Mouse (Mus musculus): Measurements from ENCODE around the gene Acot7.

Acot7 gene

DNA sequence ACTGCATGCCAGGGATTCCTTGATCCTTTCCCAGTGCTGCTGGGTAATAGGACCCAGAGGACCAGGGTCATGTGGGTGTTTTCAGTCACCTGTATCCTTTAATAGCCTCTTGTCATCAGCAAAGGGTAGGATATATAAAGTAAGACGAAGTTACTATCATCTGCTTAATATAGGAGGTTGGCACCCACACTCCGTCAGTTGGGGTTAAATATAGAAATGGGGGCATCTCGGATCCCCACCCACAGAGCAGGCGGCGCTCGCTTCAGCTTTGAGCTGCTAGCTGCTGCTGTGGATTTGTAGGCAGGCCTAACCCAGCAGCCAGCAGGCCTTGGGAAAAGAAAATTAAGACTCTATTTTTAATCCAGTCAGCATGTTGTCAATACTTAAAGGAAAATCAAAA lies 68.1 kb downstream of the Acot7 start:
- DNase-seq (ENCODE audit: low spot score) = no peak

DNA sequence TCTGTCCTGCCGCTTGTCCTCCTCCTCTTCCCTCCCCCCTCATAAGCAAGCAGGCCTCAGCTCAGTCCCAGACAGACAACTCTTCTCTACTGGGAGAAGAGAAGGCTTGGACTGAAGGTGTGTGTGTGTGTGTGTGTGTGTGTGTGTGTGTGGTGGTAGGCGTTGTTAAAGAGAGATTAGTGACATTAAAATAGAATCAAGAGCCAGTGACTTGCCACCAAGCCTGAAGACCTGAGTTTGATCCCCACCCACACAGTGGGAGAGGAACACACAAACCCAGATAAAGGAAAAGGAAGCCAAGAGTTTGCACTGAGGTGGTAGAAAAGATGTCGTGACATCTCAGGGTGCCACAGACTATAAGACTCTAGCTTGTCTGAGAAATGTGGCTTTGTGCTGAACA lies 69.3 kb downstream of the Acot7 start:
- no peak for DNase-seq (ENCODE audit: low spot score)

DNA sequence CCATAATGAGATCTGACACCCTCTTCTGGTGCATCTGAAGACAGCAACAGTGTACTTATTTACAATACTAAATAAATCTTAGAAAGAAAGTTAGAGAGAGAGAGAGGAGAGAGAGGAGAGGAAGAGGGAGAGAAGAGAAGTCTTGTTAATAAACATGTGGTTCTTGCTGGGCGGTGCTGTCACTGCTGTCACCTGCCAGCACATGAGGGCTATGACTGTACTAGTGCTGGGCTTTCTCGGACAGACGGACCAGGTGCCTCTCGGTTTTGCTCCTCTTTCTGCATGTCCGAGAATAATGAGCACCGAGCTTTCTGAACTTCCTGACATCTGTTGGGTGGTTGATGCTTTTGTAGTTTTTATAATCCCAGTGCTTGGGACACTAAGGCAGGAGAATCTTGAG lies 72.7 kb downstream of the Acot7 start:
- no peak for DNase-seq (ENCODE audit: low spot score)

DNA sequence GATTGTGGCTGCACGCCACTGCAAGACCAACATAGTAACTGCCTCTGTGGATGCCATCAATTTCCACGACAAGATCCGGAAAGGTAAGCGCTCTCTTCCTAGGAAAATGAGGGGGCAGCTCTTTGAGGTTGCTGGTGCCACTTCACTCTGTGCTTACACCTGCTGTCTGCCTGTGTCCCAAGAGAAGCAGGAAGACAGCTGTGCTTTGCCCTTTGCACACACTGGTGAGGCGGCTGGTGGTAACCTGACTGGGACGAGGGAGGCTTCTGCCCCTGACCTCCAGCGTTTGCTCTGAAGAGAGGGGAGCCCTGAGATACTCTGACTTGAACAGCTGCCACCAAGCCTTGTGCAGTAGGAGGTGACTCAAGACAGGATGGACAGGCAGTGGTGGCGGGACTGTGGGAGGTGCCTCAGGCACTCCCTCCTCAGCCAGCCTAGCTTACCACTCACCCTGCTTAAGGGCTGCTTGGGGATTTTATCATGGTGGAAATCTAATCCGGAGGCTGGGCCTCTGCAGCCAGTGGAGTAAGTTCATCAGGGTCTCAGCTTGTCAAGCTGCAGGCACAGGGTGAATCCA lies 75.3 kb downstream of the Acot7 start:
- no peak for DNase-seq (ENCODE audit: low spot score)

DNA sequence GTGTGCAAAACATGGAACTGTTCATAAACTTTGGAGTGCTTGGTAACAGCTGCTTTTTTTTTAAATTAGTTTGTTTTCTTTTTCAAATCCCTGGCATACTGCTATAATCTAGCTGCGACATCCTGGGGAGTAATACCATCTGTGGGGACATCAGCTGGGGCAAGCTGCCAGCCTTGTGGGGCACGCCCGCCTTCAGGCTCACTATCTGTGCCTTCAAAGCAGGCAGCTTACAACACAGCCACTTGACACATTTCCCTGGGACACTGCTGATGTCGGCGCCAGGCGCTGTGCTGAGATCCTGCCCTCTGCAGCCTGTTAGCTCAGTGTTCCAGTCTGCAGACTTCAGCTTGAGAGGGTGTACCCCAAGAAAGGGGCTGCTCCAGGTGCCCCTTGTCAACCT lies 79.1 kb downstream of the Acot7 start:
- no peak for DNase-seq (ENCODE audit: low spot score)

DNA sequence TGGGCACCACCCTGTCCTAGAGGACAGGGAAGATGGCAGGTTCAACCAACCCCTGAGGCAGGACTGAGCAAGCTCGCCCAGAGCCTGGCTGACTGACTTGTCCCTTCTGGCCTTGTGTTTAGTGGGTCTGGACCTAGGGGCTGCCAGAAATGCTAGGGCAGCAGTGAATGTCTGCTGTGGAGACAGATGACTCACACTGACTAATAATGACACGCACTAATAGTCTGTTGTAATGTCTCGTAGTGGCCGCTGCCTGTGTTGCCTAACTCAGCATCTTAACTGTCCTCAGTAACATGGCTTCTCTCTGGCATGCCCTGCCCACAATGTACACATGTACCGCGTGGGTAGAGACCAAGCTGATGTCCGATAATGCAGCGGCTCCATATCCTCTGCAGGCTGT lies 82.5 kb downstream of the Acot7 start:
- DNase-seq (ENCODE audit: low spot score) = no peak

DNA sequence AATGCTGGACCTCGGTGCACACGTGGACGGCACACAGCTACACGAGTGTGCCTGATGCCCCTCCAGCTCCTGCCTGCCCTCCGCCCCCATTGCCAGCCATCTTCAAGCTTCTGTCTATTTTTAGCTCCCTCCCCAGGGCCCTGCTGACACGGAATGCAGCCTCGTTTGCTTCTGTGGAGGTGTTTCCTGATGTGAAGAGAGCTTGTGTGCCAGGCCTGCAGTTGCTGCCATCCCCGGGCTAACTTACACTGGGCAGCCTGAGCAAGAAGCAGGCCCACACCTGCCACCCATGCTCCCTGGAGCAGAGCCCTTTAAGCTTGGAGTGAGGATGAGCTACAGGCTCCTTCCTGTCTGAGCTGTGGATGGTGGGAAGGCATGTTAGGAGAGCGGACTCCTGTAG lies 84.3 kb downstream of the Acot7 start:
- DNase-seq (ENCODE audit: low spot score) = no peak

DNA sequence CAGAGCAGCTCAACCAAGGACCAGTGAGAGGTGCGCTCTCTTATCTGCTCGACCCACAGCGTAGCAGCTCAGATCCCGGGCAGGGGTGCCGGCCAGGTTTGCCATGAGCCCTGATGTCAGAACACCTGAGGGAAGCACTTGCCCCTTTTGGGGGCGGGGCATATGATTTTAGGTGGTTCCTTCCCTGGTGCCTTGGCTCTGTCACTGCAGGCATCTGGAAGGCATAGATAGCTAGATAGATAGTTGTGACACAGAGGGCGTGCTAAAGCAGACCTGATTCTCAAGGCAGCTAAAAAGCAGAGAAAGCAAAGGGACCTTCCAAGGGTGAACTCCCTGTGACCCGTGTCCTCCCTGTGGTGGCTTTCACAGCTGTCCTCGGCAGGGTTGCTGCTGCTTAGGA lies 85.2 kb downstream of the Acot7 start:
- DNase-seq (ENCODE audit: low spot score) = no peak

DNA sequence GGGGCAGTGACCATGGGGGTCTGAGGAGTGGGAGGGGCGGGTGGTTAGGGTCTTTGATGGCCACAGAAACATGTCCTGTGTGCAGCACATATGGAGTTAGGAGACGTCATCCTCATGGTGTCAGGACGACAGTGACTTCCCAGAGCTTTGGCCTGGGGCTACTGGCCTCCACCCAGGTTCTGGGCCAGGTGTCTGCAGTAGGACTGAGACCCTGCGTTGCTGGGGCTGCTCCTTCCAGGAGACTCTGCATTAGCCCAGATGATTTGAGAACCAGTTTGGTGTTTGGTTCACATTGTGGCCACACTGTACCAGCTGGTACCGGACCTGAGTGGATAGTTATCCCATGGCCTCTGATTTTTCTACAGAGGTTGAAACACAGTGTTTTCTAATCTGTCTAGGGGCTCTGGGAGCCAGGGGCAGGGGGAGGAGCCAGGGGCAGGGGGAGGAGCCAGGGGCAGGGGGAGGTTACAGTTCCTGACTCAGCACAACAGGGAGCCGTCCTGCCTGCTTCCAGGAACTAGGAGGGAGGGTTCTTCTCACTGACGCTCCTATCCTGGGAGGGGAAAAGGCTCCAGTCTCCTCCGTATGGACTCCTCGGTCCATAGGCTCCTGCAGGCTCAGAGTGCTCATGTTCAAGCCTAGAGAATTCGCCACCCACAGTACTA lies 85.7 kb downstream of the Acot7 start:
- DNase-seq (ENCODE audit: low spot score) = peak; percentile 86

DNA sequence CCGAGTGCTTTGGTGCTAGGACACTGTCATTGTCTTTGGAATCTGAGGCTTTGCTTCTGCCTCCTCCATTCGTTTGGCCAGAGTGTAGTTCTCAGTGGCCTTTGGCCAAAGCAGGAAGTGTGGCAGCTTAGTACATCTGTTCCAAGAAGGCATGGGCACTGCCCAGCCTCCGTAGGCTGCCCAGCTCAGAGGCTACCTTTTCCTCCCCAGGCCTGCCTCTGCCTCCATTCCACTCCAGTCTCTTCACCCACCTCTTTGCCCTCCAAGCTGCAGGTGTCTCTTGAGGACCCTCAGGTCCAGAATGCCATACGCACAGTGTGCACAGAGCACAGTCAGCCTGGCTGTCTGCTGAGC lies 86.2 kb downstream of the Acot7 start:
- no peak for DNase-seq (ENCODE audit: low spot score)

DNA sequence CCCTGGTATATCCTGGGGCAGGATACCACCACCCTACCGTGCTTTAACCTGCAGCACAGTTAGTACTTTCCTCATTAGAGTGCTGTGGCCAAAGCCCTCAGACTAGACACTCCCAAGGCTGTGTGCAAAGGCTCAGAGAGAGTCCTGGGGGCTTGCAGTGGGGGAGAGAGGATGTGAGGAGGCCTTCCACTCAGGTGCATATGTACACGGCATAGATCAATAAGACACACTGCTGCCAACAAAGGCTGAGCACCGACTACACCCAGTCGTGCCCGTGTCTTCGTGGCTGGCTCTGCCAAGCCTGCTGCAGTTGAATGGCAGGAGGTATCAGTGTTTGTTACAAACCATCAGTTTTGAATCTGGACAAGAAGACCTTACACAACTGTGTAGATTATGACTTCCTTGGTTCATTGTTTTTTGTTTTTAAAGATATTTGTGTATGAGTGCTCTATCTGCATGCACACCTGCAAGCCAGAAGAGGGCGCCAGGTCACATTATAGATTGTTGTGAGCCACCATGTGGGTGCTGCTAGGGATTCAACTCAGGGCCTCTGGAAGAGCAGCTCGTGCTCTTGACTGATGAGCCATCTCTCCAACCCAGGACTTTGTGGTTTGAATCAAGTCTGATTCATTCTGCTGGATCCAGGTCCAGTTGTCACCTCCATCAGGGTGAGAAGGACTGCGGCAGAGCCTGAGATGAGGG lies 87.1 kb downstream of the Acot7 start:
- no peak for DNase-seq (ENCODE audit: low spot score)

DNA sequence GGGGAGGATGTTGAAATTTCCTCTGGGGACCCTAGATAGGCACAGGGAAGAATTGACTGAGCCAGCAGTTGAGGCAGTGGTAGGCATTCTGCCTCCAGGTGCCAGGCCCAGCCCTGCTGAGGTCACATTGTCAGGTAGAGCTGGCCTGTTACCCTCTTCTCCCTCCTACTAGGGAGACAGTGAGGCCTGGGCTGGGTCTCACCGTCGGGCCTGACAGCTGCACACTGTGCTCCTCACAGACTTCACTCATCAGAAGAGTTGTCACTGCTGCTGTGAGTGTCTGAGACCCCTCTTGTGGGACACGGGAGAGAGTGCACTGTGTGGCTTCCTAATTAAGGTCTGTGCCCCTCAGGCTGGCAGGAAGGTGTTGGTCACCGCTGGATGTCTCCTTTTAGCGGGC lies 87.9 kb downstream of the Acot7 start:
- no peak for DNase-seq (ENCODE audit: low spot score)

DNA sequence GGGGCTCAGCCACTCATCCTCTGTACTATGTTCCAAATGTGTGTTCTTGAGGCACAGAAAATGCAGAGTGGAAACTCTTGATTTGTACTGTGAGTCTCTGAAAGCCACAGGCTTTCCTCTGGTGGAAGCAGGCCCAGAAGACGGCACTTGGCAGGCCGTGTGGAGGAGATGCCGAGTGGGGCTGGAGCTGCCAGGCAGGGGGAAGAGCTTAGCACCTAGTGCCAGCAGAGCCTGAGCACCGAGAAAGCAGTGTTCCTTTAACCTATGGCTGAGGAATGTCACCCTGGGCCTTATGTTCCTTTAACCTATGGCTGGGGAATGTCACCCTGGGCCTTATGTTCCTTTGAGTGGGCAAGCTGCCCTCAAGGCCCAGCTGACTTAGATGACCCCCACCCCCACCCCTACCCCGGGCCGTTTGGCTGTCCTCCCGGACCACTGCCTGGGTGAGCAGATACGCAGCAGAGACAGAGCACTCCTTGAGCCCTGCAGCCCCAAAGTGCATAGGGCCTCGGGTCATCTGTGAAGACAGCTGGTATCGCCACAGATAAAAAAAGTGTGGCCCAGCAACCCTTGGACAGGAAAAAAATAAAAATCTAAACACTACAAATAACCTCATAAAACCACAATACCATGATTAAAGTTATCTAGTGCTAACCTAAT lies 88.4 kb downstream of the Acot7 start:
- DNase-seq (ENCODE audit: low spot score) = no peak

DNA sequence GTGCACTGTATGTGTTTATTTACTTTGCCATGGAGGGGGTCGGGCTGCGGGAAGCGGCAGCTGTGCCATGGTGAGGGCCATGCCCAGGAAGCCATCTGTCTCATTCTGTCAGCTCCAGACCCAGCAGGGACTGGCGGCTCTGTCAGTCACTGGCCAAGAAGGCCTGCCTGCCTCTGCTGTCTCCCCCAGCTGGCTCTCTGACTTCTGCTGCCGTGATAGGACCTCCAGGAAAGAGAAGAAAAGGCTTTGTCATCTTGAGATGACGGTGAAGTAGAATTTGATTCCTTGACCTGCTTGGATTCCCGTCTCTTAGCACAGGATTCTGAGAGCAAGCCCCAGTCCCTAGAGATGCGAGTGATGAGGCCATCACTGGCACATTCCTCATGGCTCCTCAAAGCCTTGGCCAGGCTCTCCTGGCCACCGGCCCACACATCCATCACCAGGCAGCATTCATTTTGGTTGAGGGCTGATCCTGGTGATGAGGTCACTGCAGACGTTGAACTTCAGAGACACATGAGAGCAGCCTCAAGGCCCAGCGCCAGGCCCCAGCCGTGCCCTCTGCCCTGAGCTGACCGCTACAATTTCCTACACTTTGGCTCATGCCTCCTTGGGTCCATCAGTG lies 89.9 kb downstream of the Acot7 start:
- no peak for DNase-seq (ENCODE audit: low spot score)

DNA sequence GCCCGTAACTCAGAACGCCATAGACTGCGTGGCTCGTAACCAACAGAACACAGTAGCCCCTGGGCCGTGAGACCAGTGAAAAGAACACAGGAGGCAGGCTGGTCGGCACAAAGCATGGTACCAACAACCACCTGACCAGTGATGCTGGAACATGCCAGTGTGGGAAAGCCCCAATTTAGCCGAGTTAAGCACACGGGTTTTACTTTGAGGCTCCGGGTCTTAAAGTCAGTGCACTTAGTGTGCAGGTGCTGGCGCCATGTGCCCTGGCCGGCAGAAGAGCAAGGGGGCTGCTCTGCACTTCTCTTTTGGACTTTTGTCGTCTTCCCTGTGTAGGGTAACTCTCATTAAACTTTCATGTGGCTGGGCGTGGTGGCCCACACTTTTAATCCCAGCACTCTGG lies 92.0 kb downstream of the Acot7 start:
- DNase-seq (ENCODE audit: low spot score) = no peak

DNA sequence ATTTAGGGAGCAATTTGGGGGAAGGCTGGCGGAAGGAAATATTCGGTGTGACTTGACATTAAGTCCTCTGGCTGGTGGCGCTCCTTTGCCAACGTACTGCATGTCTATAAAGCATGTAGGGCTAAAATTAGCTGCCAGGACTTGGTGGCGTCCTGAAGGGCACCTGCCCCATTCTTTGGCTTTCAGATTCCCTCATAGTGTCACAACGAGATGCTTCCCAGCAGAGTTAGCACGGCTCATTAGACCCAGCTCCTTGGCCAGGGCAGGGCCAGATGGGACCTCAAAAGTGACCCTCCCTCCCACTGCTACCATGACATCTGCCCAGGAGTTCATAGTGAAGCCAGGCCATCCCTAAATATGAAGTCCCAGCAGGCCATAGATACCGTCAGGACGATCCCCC lies 92.7 kb downstream of the Acot7 start:
- no peak for DNase-seq (ENCODE audit: low spot score)

DNA sequence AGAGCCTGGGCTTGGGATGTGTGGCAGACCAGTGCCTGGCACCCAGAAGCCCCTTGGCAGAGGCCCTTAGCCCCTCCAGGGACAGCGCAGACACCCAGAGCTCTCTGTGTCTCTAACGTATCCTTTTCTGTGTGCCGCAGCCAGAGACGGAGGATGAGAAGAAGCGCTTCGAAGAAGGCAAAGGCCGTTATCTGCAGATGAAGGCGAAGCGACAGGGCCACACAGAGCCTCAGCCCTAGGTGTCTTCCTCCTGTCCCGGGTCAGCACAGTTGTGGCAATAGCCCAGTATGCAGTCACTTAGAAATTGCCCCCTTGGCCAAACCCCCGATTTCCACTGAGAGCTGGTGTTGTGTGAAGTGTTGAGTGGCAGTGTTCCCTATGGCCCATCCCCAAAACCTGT lies 93.4 kb downstream of the Acot7 start:
- DNase-seq (ENCODE audit: low spot score) = no peak

DNA sequence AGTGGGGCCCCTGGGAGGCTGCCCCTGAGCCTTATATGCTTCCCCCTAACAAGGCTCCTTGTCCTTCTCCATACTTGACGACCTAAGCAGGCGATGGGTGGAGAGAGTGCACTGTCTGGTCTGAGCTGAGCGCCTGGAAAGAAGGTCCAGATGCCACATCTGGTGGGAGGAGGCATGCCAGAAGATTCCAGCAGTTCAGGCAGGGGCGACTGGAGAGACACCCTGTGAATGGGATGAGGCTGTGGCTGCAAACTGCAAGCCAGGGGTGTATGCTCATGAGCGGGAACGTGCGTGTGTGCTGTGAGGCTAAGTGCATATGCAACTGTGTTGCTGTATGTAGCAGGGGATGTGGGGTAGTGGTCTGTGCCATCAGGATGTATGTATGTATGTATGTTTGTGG lies 94.1 kb downstream of the Acot7 start:
- DNase-seq (ENCODE audit: low spot score) = no peak

DNA sequence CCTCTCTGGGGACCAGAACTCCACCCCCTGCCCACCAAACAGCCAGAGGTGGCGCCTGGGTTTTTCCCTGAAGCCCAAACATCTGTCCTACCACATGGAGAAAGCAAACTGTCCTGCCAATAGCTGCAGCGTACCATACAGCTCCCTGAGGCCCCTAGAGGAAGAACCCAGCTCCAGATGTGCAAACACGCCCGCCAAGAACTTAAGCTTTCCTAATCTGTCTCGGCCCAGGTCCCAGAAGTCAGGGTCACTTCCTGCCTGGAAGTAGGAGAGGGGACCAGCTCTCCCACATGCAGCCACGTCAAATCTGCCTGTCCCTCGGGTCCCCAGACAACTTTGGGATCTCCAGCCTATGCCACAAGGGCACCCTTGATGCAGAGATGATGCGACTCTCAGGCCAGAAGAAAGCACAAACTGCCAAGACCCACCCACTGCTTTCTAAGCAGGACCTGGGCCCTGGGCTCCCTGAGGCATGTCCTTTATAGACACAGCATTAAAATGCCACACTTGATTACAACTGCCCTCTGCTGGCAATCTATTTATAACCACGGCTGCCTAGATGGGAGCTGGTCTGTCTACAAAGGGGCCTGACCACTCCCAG lies 94.6 kb downstream of the Acot7 start:
- DNase-seq (ENCODE audit: low spot score) = no peak

DNA sequence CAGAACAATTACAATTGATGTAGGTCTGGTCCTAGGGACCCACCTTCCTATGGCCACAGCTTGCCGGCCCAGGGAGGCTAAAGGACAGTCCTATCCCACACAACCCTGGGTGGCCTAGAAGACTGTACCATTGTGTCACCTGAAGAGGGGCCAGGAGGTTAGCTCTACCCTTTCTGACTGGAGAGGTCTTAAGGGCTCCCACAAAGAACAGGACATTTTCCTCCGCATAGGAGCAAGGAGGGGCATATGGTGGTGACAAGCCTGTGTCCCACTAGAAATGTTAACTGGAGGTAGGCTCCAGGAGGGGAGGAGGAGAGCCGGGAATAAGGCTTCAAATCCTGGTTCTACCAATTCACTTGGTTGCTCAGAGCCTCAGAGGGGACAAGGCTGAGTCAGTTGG lies 95.3 kb downstream of the Acot7 start:
- no peak for DNase-seq (ENCODE audit: low spot score)

DNA sequence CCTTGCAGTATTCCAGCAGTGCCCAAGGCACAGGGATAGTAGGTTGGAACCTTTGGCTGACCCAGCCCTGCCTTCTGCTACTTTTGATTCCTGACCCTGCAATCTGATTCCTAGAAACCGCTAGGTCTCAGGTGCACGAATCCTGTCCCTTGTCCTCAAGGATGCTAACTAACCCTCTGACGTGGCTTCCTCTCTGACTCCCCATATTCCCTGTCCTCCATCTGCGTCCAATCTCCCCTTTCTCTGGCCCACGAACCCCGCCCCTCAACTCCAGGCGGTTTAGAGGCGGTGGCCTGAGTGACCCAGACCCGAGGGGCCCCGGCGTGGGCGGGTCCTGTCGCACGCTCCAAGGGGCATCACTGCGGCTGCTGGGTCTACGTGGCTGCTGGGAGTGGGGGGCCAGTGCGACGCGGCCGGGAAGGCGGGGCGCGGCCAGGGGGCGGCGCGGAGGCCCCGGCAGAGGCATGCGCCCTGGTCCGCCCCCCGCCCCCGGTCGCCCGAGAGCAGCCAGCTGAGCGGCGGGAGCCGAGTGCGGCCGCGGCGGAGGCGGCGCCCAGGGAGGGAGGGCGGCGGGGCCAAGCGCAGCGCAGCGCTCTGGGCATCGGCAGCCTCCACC lies 95.8 kb downstream of the Acot7 start, which contains the start of gene Gpr153:
Gene Gpr153, plus strand, starts transcription at position 612 of the 616 bp plus-strand sequence.
- DNase-seq (ENCODE audit: low spot score) = peak; percentile 60

DNA sequence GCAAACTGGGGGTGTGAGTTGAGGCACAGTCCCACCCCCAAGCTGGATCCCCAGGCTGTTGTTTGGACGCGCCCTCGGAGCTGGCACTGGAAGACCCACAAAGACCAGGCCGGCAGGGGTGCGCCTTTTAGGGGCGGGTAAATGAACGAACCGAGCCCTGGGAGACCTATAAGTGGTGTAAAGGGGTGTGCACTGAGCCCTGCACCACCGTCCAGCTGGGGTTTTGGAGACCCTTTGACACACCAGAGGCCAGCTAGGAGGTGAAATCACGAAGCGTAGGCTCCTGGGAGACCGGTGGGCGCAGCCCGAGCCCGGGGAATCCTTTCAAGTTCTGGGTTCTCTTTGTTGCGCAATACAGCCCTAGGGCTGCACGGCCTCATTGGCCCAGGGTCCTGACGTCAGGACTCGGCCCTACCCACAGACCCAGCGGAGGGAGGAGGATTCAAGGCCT lies 96.8 kb downstream of the Acot7 start:
- DNase-seq (ENCODE audit: low spot score) = peak; percentile 53

Data from yolk sac, embryonic 10.5 days (tissue).